Mouse (Mus musculus) left cerebral cortex, postnatal 14 days (tissue): ENCODE data around the gene Dync1li1. TPM values are rescaled to one million over a fixed set of nuclear protein-coding genes. Genes with fewer than 3 reads are reported as not detected.
"Not testable (repeated sequence)": the region's sequence is repeated elsewhere in the genome, so short reads cannot be mapped to it uniquely, and the experiment has no call there.

Experiments used
- DNase-seq, 2 experiments: peaks; one replicate each; pipeline ENCODE4 v3.0.0; 2021 to 2022; ENCODE audit warnings: low spot score in 2 of 2, mixed read lengths in 1 of 2
- intact Hi-C: fragments of 180-260 bp; cut with DNase I; formaldehyde crosslinking; loops from one replicate; pipeline ENCODE4 v1.15.1; 2025
- total RNA-seq, 2 experiments: library from RNA; stranded (reverse); gene quantifications; 2 replicates each; pipeline ENCODE4 v1.2.3; 2021

Gene Dync1li1
- total RNA-seq, 2 experiments from 2014 or later: 101 to 105 TPM

GRCm38 (mm10) chr9:114671946-114672345, 16.6 kb upstream of the Dync1li1 start:
- DNase-seq: no peak
- intact Hi-C loops: no loop called here

DNA sequence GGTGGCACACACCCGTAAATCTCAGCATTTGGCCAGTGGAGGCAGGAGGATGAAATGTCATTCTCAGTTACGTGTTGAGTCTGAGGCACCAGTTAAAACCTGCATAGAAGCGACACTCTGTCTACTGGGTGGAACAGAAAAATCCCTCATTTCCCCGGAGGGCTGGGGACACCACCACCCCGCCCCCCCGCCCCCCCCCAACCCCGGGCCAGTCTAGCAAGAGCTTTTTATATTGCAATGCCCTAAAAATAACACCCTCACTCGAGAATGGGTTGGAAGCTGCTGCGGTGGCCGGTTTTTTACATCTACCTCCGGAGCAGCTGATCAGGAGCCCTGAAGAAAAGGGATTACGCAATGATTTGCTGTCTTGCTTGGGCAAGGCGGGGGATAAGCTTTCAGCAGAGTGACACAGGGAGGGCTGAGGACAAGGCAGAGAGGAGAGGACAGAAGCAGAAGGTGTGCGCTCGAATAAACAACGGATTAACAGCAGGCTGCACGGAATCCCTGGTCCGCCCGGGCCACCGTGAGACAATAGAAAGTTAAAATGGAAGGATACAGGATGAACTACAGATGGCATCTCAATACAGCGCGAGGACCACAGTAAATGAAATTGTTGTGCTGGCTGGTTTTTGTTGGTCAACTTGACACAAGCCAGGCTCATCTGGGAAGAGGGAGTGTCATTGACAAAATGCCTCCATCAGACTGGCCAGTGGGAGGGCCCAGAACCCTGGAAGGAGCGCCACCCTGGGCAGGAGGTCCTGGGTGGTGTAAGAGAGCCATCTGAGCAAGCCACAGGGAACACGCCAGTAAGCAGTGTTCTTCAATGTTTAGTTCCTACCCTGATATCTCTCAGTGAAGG, 15.7 kb upstream of the Dync1li1 start:
- DNase-seq: peak; percentile 33 to 34
- intact Hi-C loops: no loop called here

- intact Hi-C loops: no loop called here
- no peak for DNase-seq
Observed at GRCm38 (mm10) chr9:114673626-114674025, 15.0 kb upstream of the Dync1li1 start.

- no peak for DNase-seq
- intact Hi-C loops: no loop called here
Observed at GRCm38 (mm10) chr9:114678576-114678975, 10.0 kb upstream of the Dync1li1 start.

- no peak for DNase-seq
- intact Hi-C loops: no loop called here
Observed at GRCm38 (mm10) chr9:114679944-114680343, 8.6 kb upstream of the Dync1li1 start.

DNA sequence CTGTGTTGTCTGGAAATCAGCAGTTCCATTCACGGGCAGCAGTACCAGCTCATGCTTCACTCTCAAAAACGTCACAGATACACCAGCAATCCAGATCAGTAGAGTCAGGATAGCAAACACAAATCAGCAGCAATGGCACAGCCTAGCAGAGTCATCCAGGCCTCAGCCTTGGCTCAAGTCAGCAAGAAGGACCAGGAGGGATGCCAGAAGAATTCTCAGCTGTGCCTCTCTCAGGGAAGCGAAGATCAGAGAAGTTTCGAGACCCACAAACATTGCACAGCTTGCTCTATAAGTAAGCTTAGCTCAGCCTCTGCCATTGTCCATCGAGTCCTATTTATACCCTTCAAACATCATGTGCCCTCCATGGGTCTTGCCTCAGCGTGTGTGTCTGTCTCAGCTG, 8.1 kb upstream of the Dync1li1 start:
- no peak for DNase-seq
- intact Hi-C loops: no loop called here

DNA sequence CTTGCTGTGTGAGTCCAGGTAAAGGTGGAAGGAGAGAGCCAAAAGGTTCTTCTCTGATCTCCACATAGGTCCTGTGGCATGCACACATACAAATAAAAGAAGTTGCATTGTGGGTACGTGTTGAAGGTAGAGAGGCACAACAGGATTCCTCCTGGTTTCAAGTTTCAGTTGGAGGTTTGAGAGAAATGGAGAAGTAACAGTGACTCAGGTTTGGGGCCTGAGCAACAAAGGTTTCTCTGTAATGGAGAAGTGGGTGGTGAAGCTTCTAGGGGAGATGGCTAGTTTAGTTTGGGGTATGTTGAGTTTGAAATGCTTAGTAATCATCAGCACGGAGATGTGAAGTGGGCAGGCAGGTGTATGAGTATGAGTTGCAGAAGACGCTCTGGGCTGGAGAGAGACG, 6.4 kb upstream of the Dync1li1 start:
- no peak for DNase-seq
- intact Hi-C loops: no loop called here

DNA sequence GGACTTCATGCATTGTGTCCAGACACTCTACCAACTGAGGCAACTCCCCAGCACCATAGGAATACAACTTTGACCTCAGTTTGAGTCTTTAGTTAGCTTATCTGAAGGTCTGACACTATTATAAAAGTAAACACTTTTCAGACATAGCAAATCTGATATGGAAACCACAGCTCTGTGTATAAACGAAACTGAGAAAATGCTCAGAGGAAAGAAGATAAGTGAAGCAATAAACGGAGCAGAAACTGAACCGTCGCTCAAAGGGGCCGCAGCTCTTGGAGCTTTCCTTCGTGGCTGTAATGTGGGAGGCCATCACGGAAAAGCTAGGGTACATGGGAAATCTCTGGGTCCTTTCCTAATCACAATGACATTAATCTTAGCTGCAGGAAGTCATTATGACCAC, 2.3 kb upstream of the Dync1li1 start:
- intact Hi-C loops: no loop called here
- no peak for DNase-seq

GRCm38 (mm10) chr9:114687639-114688038, 951 bp upstream of the Dync1li1 start:
- peak in 1 of 2 experiments; percentile 39 for DNase-seq
- intact Hi-C loops: loop anchor here (2.0 kb wide), 1 partner anchor 39 kb away; no protein-coding TSS in a partner anchor

DNA sequence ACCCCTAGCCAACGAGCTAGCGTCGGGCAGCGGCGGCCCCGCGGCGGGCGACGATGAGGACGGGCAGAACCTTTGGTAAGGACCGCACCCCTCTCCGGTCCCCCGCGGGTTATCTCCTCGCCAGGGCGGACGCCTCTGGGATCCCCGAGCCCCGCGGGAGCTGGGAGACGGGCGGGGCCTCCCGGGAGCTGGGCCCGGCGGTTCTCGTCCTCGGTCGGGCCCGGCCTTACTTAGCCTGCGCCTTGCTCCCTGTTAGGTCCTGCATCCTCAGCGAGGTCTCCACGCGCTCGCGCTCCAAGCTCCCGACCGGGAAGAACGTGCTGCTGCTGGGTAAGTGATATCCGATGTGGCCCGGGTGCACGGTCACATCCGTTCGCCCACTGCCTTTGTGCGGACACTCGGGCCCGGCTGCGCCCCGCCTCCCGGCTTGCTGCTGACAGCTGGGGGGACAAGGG, 390 bp downstream of the Dync1li1 start:
- DNase-seq: peak; percentile 18 to 34
- intact Hi-C loops: loop anchor here (2.0 kb wide), 1 partner anchor 40 kb away; no protein-coding TSS in a partner anchor

- DNase-seq: peak in 1 of 2 experiments; percentile 30
- intact Hi-C loops: no loop called here
Observed at GRCm38 (mm10) chr9:114690119-114690601, 1.6 kb downstream of the Dync1li1 start.

- intact Hi-C loops: no loop called here
- DNase-seq: no peak
Observed at GRCm38 (mm10) chr9:114691112-114691511, 2.5 kb downstream of the Dync1li1 start.

- DNase-seq, intact Hi-C loops: not testable (repeated sequence)
Observed at GRCm38 (mm10) chr9:114695662-114696061, 7.1 kb downstream of the Dync1li1 start.

- DNase-seq: peak; percentile 11 to 28
- intact Hi-C loops: no loop called here
Observed at GRCm38 (mm10) chr9:114697072-114697471, 8.5 kb downstream of the Dync1li1 start.

- peak; percentile 44 to 70 for DNase-seq
- intact Hi-C loops: no loop called here
Observed at GRCm38 (mm10) chr9:114697926-114698325, 9.3 kb downstream of the Dync1li1 start.

DNA sequence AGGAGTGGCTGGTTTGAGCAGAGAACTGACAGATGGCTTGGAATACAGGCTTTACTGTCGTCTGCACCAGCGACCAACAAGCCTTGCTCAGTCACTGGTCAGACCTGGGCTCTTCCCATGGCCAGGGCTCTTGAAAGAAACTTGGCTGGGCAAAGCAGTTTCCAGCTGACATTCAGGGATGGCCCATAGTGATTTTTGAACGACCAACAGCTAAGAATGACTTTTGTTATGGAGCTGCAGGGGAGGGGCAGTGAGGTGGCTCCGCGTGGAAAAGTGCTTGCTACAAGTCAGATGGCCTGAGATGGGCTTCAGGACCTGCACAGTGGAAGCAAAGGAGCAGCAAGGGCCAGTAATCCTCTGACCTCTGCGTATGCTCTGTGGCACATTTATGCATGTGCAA, 10.7 kb downstream of the Dync1li1 start:
- DNase-seq: no peak
- intact Hi-C loops: no loop called here

GRCm38 (mm10) chr9:114699882-114700665, 11.5 kb downstream of the Dync1li1 start:
- intact Hi-C loops: no loop called here
- no peak for DNase-seq

- no peak for DNase-seq
- intact Hi-C loops: no loop called here
Observed at GRCm38 (mm10) chr9:114701031-114701430, 12.4 kb downstream of the Dync1li1 start.

- no peak for DNase-seq
- intact Hi-C loops: no loop called here
Observed at GRCm38 (mm10) chr9:114701921-114702320, 13.3 kb downstream of the Dync1li1 start.

DNA sequence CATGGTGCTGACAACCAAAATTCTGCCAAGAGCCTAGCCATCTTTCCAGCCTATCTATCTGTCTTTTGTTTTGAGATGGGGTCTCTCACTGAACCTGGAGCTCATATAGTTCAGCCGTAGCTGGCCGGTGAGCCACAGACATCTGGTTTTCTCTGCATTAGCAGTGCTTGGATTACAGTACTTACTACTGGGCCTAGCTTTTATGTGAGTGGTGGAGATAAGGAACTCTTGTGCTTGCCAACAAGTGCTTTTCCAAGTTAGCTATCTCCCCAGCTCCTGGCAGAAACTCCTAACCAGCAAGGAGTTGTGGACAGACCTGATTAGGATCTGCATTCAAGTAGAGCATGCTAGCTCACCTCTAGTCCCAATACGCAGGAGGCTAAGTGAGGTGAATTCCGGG, 19.2 kb downstream of the Dync1li1 start:
- no peak for DNase-seq
- intact Hi-C loops: no loop called here
